Mouse (Mus musculus) embryo, embryonic 10 days (tissue): ENCODE measurements around the gene Sgk1.

Source experiments
- DNase-seq: peaks from one replicate; pipeline ENCODE4 v3.0.0-alpha.2; 2015; ENCODE audit warnings: low spot score

The Sgk1 gene

GRCm38 (mm10) chr10:21882184-21883081 lies at the start of gene Sgk1:
Sgk1 (plus strand) TSS chr10:21882184.
- peak; percentile 39 for DNase-seq

GRCm38 (mm10) chr10:21832282-21832681 lies 49.7 kb upstream of the Sgk1 start:
- DNase-seq = no peak

- no peak for DNase-seq
Observed at GRCm38 (mm10) chr10:21833757-21834156, 48.2 kb upstream of the Sgk1 start.

- no peak for DNase-seq
Observed at GRCm38 (mm10) chr10:21835077-21835476, 46.9 kb upstream of the Sgk1 start.

- no peak for DNase-seq
Observed at GRCm38 (mm10) chr10:21839248-21840155, 42.5 kb upstream of the Sgk1 start.

- DNase-seq = no peak
Observed at GRCm38 (mm10) chr10:21843326-21843725, 38.7 kb upstream of the Sgk1 start.

- no peak for DNase-seq
Observed at GRCm38 (mm10) chr10:21843861-21844260, 38.1 kb upstream of the Sgk1 start.

- no peak for DNase-seq
Observed at GRCm38 (mm10) chr10:21844391-21844790, 37.6 kb upstream of the Sgk1 start.

- no peak for DNase-seq
Observed at GRCm38 (mm10) chr10:21845601-21846282, 36.2 kb upstream of the Sgk1 start.

GRCm38 (mm10) chr10:21846366-21846765 lies 35.6 kb upstream of the Sgk1 start:
- no peak for DNase-seq

GRCm38 (mm10) chr10:21847026-21847820 lies 34.8 kb upstream of the Sgk1 start:
- no peak for DNase-seq

GRCm38 (mm10) chr10:21847931-21848670 lies 33.9 kb upstream of the Sgk1 start:
- DNase-seq = no peak

GRCm38 (mm10) chr10:21849251-21849650 lies 32.7 kb upstream of the Sgk1 start:
- no peak for DNase-seq

GRCm38 (mm10) chr10:21850330-21850729 lies 31.7 kb upstream of the Sgk1 start:
- DNase-seq = no peak

- no peak for DNase-seq
Observed at GRCm38 (mm10) chr10:21853122-21853521, 28.9 kb upstream of the Sgk1 start.

GRCm38 (mm10) chr10:21853566-21854328 lies 28.2 kb upstream of the Sgk1 start:
- no peak for DNase-seq

GRCm38 (mm10) chr10:21855338-21855737 lies 26.6 kb upstream of the Sgk1 start:
- no peak for DNase-seq

- no peak for DNase-seq
Observed at GRCm38 (mm10) chr10:21857676-21858075, 24.3 kb upstream of the Sgk1 start.

- peak; percentile 23 for DNase-seq
Observed at GRCm38 (mm10) chr10:21858437-21858974, 23.5 kb upstream of the Sgk1 start.

- DNase-seq = no peak
Observed at GRCm38 (mm10) chr10:21866504-21866903, 15.5 kb upstream of the Sgk1 start.
